Mouse (Mus musculus): ENCODE data around the gene Ccl1. TPM values are rescaled to one million over a fixed set of nuclear protein-coding genes. Genes with fewer than 3 reads are reported as not detected.
A peak's percentile ranks its signal among the peaks of the same experiment; 100 is the strongest.

The Ccl1 gene
- polyA plus RNA-seq, 1 experiment: not detected

DNA sequence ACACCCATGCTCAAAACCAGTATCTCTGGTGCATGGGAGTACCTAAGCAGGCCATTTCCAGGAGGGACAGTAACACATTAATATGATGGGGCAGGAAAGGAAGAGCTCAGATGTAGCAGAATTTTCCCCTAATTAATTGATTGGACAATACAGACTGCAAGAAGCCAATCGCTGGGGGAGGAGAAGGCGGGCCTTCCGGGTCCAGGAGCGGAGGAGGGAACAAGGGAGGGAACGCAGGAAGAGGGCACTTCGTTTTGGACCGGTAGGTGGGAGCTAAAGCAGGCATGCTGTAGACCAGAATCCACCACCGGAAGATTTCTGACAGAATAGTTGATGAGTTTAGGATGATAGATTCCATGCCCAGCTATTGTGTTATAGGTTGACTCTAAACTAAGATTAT, 142.2 kb downstream of the Ccl1 start:
- H3K27me3 ChIP-seq (ENCODE audit: control insufficient read depth, insufficient read depth, insufficient read length): no peaks in the 10 kb centered on the region
- H3K4me3 ChIP-seq: no peak overlapping the region
- H3K79me2 ChIP-seq (ENCODE audit: control insufficient read depth, insufficient read depth): no peaks in the 10 kb centered on the region
- H3K36me3 ChIP-seq (ENCODE audit: control insufficient read depth, insufficient read depth): no peaks in the 10 kb centered on the region
- H3ac ChIP-seq (ENCODE audit: control insufficient read depth, insufficient read length): no peak overlapping the region
- TF ChIP-seq POLR2AphosphoS2 (IDR thresholded peaks at IDR 0.05; ENCODE audit: insufficient read length, low read depth) (no peak), E2F4 (IDR thresholded peaks at IDR 0.05; ENCODE audit: insufficient read depth) (no peak)
- no peak overlapping the region for H3K4me2 ChIP-seq (ENCODE audit: low read depth)

DNA sequence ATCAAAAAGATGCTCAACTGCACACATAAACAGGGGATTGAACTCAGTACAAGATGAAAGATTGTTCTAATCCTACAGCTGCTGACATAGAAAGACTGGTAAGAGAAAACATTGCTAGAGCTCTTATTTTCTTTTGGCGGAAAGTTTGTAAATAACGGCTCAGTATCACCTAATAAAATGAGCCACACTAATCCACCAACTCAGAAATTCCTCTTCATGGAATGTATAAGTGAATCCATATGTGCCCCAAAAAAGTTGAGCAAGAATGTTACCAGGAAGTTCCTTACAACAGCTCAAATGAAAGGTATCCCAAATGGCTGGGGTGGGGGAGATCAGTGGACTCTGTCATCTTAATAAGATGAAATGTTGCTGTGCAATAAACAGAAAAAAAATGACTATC, 146.4 kb downstream of the Ccl1 start:
- H3ac ChIP-seq (ENCODE audit: control insufficient read depth, insufficient read length): no peak overlapping the region
- no peak overlapping the region for H3K4me3 ChIP-seq
- no peaks in the 10 kb centered on the region for H3K27me3 ChIP-seq (ENCODE audit: control insufficient read depth, insufficient read depth, insufficient read length)
- H3K79me2 ChIP-seq (ENCODE audit: control insufficient read depth, insufficient read depth): no peaks in the 10 kb centered on the region
- no peak for TF ChIP-seq CEBPB (IDR thresholded peaks at IDR 0.05; ENCODE audit: insufficient read depth, poor library complexity, severe bottlenecking)
- TF ChIP-seq POLR2AphosphoS2 (IDR thresholded peaks at IDR 0.05; ENCODE audit: insufficient read length, low read depth): no peak
- TF ChIP-seq TCF12 (IDR thresholded peaks at IDR 0.05; ENCODE audit: insufficient read depth, poor library complexity, severe bottlenecking): no peak
- no peak for TF ChIP-seq USF1 (IDR thresholded peaks at IDR 0.05; ENCODE audit: low read depth)
- no peak for TF ChIP-seq TCF3 (IDR thresholded peaks at IDR 0.05; ENCODE audit: insufficient read length, low read depth)
- TF ChIP-seq REST (IDR thresholded peaks at IDR 0.05; ENCODE audit: insufficient read depth, insufficient read length): no peak
- TF ChIP-seq MYOG (IDR thresholded peaks at IDR 0.05; ENCODE audit: control insufficient read depth in 1 of 3, insufficient read depth in 1 of 3, insufficient read length in 2 of 3, low read depth in 2 of 3): no peak
- no peak for TF ChIP-seq POLR2A (IDR thresholded peaks at IDR 0.05; ENCODE audit: insufficient read length, low read depth)
- no peak for TF ChIP-seq MAX (IDR thresholded peaks at IDR 0.05; ENCODE audit: low read depth)
- no peak for TF ChIP-seq MYOD1 (IDR thresholded peaks at IDR 0.05; ENCODE audit: control insufficient read depth in 1 of 3, insufficient read length in 2 of 3, low read depth in 2 of 3)
- no peak for TF ChIP-seq E2F4 (IDR thresholded peaks at IDR 0.05; ENCODE audit: insufficient read depth)
- TF ChIP-seq SRF (IDR thresholded peaks at IDR 0.05; ENCODE audit: control insufficient read depth, insufficient read length, low read depth): no peak
- H3K36me3 ChIP-seq (ENCODE audit: control insufficient read depth, insufficient read depth): no peaks in the 10 kb centered on the region
- no peak overlapping the region for H3K4me2 ChIP-seq (ENCODE audit: low read depth)

- TF ChIP-seq MYOD1 (IDR thresholded peaks at IDR 0.05; ENCODE audit: control insufficient read depth in 1 of 3, insufficient read length in 2 of 3, low read depth in 2 of 3) (peak in 1 of 3 experiments; percentile 45), USF1 (IDR thresholded peaks at IDR 0.05; ENCODE audit: low read depth) (no peak), MAX (IDR thresholded peaks at IDR 0.05; ENCODE audit: low read depth) (peak; percentile 92), CEBPB (IDR thresholded peaks at IDR 0.05; ENCODE audit: insufficient read depth, poor library complexity, severe bottlenecking) (peak; percentile 89)
- H3K36me3 ChIP-seq (ENCODE audit: control insufficient read depth, insufficient read depth): no peaks in the 10 kb centered on the region
- no peaks in the 10 kb centered on the region for H3K79me2 ChIP-seq (ENCODE audit: control insufficient read depth, insufficient read depth)
- H3K4me2 ChIP-seq (ENCODE audit: low read depth): peak overlapping the region; percentile 69
- H3K4me3 ChIP-seq: no peak overlapping the region
- no peak overlapping the region for H3ac ChIP-seq (ENCODE audit: control insufficient read depth, insufficient read length)
- H3K27me3 ChIP-seq (ENCODE audit: control insufficient read depth, insufficient read depth, insufficient read length): no peaks in the 10 kb centered on the region
Measured at GRCm38 (mm10) chr11:82139492-82140094, 165.9 kb downstream of the Ccl1 start.

DNA sequence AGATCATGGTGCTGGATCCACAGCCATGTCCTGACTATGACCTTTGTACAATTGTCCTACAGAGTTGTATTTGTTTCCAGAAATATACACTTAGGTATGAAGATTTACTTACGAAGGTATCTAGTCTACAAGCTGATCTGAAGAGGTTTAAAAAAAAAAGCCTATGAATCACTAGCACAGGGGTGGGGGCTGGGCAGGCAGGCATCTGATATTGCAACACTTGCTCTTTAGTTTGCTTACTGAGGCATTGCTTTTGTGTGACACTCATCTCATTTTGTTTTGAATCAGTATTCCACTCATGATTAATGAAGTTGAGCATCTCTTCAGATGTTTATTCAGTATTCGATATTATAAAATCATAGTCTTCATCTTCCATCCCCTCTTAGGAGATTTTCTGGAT, 169.3 kb downstream of the Ccl1 start:
- no peak overlapping the region for H3ac ChIP-seq (ENCODE audit: control insufficient read depth, insufficient read length)
- TF ChIP-seq E2F4 (IDR thresholded peaks at IDR 0.05; ENCODE audit: insufficient read depth) (no peak), CEBPB (IDR thresholded peaks at IDR 0.05; ENCODE audit: insufficient read depth, poor library complexity, severe bottlenecking) (peak; percentile 94)
- H3K79me2 ChIP-seq (ENCODE audit: control insufficient read depth, insufficient read depth): no peaks in the 10 kb centered on the region
- no peak overlapping the region for H3K4me2 ChIP-seq (ENCODE audit: low read depth)
- no peak overlapping the region for H3K4me3 ChIP-seq
- no peaks in the 10 kb centered on the region for H3K36me3 ChIP-seq (ENCODE audit: control insufficient read depth, insufficient read depth)
- H3K27me3 ChIP-seq (ENCODE audit: control insufficient read depth, insufficient read depth, insufficient read length): no peaks in the 10 kb centered on the region

GRCm38 (mm10) chr11:82132977-82133376, 172.5 kb downstream of the Ccl1 start:
- TF ChIP-seq POLR2A (IDR thresholded peaks at IDR 0.05; ENCODE audit: insufficient read length, low read depth): no peak
- no peak for TF ChIP-seq TCF3 (IDR thresholded peaks at IDR 0.05; ENCODE audit: insufficient read length, low read depth)
- no peak for TF ChIP-seq POLR2AphosphoS2 (IDR thresholded peaks at IDR 0.05; ENCODE audit: insufficient read length, low read depth)
- no peak for TF ChIP-seq TCF12 (IDR thresholded peaks at IDR 0.05; ENCODE audit: insufficient read depth, poor library complexity, severe bottlenecking)
- no peak for TF ChIP-seq MYOD1 (IDR thresholded peaks at IDR 0.05; ENCODE audit: control insufficient read depth in 1 of 3, insufficient read length in 2 of 3, low read depth in 2 of 3)
- TF ChIP-seq MYOG (IDR thresholded peaks at IDR 0.05; ENCODE audit: control insufficient read depth in 1 of 3, insufficient read depth in 1 of 3, insufficient read length in 2 of 3, low read depth in 2 of 3): no peak
- no peak for TF ChIP-seq E2F4 (IDR thresholded peaks at IDR 0.05; ENCODE audit: insufficient read depth)
- no peak for TF ChIP-seq MAX (IDR thresholded peaks at IDR 0.05; ENCODE audit: low read depth)
- TF ChIP-seq USF1 (IDR thresholded peaks at IDR 0.05; ENCODE audit: low read depth): no peak
- no peak for TF ChIP-seq SRF (IDR thresholded peaks at IDR 0.05; ENCODE audit: control insufficient read depth, insufficient read length, low read depth)
- no peak for TF ChIP-seq REST (IDR thresholded peaks at IDR 0.05; ENCODE audit: insufficient read depth, insufficient read length)
- H3K4me3 ChIP-seq: no peak overlapping the region

More at GRCm38 (mm10) chr11:82132977-82133376, 172.5 kb downstream of the Ccl1 start:
- Histone ChIP-seq H3K79me2 (ENCODE audit: control insufficient read depth, insufficient read depth) (no peaks in the 10 kb centered on the region), H3K4me2 (ENCODE audit: low read depth) (no peak overlapping the region), H3ac (ENCODE audit: control insufficient read depth, insufficient read length) (no peak overlapping the region), H3K27me3 (ENCODE audit: control insufficient read depth, insufficient read depth, insufficient read length) (no peaks in the 10 kb centered on the region), H3K36me3 (ENCODE audit: control insufficient read depth, insufficient read depth) (no peaks in the 10 kb centered on the region)

Other genes starting within 250 kb of the Ccl1 start
- gene Ccl11, start 247.9 kb downstream of the Ccl1 start, polyA plus RNA-seq (2012; fragmentation: generic; extraction: Trizol): not detected
- gene Ccl12, start 203.8 kb downstream of the Ccl1 start, polyA plus RNA-seq (2012; fragmentation: generic; extraction: Trizol): not detected
- gene Ccl8, start 190.5 kb downstream of the Ccl1 start, polyA plus RNA-seq (2012; fragmentation: generic; extraction: Trizol): 1.3 TPM
- not detected for gene Tmem132e, start 83.2 kb upstream of the Ccl1 start, polyA plus RNA-seq (2012; fragmentation: generic; extraction: Trizol)